Mouse (Mus musculus) liver, embryonic 12.5 days (tissue): ENCODE data around the gene Eprs. TPM values are rescaled to one million over a fixed set of nuclear protein-coding genes. Genes with fewer than 3 reads are reported as not detected.

Experiments
- ATAC-seq: fragments of 200-750 bp; cut with Nextera tagmentation; 2 replicates; pipeline ENCODE4 v1.8.0; 2017; ENCODE audit warnings: moderate number of reproducible peaks, mild to moderate bottlenecking, moderate library complexity
- H3K27ac ChIP-seq: fragments of 300-500 bp; sonication (generic); 2 replicates; pipeline ENCODE4 v1.5.1; 2016; ENCODE audit warnings: mild to moderate bottlenecking
- H3K27me3 ChIP-seq: fragments of 300-500 bp; sonication (generic); replicated peaks from 2 replicates; pipeline ENCODE4 v1.6.1; 2016; ENCODE audit warnings: mild to moderate bottlenecking, moderate library complexity
- H3K36me3 ChIP-seq: fragments of 300-500 bp; sonication (generic); 2 replicates; pipeline ENCODE4 v1.6.1; 2016; ENCODE audit warnings: mild to moderate bottlenecking, moderate library complexity
- H3K4me1 ChIP-seq: fragments of 300-500 bp; sonication (generic); 2 replicates; pipeline ENCODE4 v1.6.1; 2016
- H3K4me2 ChIP-seq: fragments of 300-500 bp; sonication (generic); 2 replicates; pipeline ENCODE4 v1.6.1; 2016; ENCODE audit warnings: mild to moderate bottlenecking, moderate library complexity
- H3K4me3 ChIP-seq: fragments of 300-500 bp; sonication (generic); 2 replicates; pipeline ENCODE4 v1.5.1; 2016; ENCODE audit warnings: mild to moderate bottlenecking, moderate library complexity
- H3K9ac ChIP-seq: fragments of 300-500 bp; sonication (generic); 2 replicates; pipeline ENCODE4 v1.6.1; 2016; ENCODE audit warnings: mild to moderate bottlenecking, moderate library complexity
- H3K9me3 ChIP-seq: fragments of 300-500 bp; sonication (generic); replicated peaks from 2 replicates; pipeline ENCODE4 v1.6.1; 2016; ENCODE audit warnings: mild to moderate bottlenecking, moderate library complexity
- WGBS: fragments of 180-500 bp; shearing (Covaris S2); methylation state at CpG from one replicate; pipeline ENCODE4 v1.1.7; 2016; ENCODE audit not compliant: insufficient replicate concordance; 5-methylcytosine and 5-hydroxymethylcytosine counted together
- polyA plus RNA-seq: library from polyadenylated mRNA; unstranded; fragments of >200 nt; fragmentation: Nextera tagmentation; extraction: Ambion mirVana; gene quantifications from 2 replicates; pipeline ENCODE4 v1.2.1, GENCODE M21; 2016

Gene Eprs
- polyA plus RNA-seq, 1 experiment from 2014 or later, result 136 TPM

DNA sequence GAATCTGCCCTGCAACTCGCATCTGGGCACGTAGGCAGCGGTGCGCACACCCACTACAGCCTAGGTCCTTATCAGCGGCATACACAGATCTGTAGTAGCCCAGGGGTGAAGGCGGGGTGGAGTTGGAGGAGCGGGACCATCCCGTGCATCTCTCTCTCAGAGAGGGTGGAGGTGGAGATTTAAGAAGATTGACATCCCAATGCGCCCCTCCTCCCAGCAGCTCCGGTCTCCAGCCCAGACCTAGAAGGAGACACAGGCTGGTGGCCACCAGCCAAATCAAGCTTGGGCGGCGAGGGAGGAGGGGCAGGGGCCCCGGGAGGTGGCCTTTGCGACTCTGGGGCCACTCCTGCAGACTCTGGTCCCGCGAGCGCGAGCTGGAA is 91.7 kb downstream of the Eprs start, which contains the start of gene Slc30a10:
Gene Slc30a10, plus strand, starts transcription at position 274 of the 380 bp plus-strand sequence.
- H3K4me2 ChIP-seq, result peak within 1 kb of the TSS; percentile 72
- peak within 1 kb of the TSS; percentile 96 for H3K9ac ChIP-seq
- no peaks in the 10 kb centered on the region; the same call in 1 of the 2 replicates for H3K9me3 ChIP-seq
- ATAC-seq, result peak; percentile 98
- WGBS, result 0% methylated on average over 18 of the region's 18 CpGs
- peaks cover 26% of the 10 kb centered on the region for H3K27me3 ChIP-seq
- peak within 1 kb of the TSS; percentile 88 for H3K4me3 ChIP-seq
- peaks cover 91% of the 10 kb centered on the region for H3K4me1 ChIP-seq
- H3K27ac ChIP-seq, result peak within 1 kb of the TSS; percentile 98
- peaks cover 34% of the 10 kb centered on the region for H3K36me3 ChIP-seq

DNA sequence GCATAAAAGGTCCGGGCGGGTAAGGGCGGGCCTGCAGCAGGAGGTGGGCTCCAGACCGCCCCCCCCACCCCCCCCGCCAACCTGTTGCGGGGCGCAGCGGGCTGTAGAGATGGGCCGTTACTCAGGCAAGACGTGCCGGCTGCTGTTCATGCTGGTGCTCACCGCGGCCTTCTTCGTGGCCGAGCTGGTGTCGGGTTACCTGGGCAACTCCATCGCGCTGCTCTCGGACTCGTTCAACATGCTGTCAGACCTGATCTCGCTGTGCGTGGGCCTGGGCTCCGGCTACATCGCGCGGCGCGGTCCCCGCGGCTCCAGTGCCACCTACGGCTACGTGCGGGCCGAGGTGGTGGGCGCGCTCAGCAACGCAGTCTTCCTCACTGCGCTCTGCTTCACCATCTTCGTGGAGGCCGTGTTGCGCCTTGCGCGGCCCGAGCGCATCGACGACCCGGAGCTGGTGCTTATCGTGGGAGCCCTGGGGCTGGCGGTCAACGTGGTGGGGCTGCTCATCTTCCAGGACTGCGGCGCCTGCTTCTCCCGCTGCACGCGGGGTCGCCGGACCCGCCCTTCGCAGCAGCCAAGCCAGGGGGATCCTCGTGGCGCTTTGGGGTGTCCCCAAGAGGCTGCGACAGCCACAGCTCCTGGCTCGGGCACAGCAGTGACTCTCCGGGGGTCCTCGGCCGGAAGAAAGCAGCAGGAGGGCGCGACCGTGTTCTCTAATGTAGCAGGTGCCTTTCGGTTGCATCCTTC is 92.3 kb downstream of the Eprs start:
- H3K27ac ChIP-seq, result peak overlapping the region; percentile 98
- ATAC-seq, result peak; percentile 1; the same call in 1 of the 2 replicates
- peak overlapping the region; percentile 96 for H3K9ac ChIP-seq
- peak overlapping the region; percentile 72 for H3K4me2 ChIP-seq
- peaks cover 39% of the 10 kb centered on the region for H3K36me3 ChIP-seq
- H3K4me1 ChIP-seq, result peaks cover 91% of the 10 kb centered on the region
- peak overlapping the region; percentile 88 for H3K4me3 ChIP-seq
- H3K27me3 ChIP-seq, result peaks cover 26% of the 10 kb centered on the region
- H3K9me3 ChIP-seq, result no peaks in the 10 kb centered on the region; the same call in 1 of the 2 replicates
- under 1% methylated on average over 71 of the region's 71 CpGs for WGBS

DNA sequence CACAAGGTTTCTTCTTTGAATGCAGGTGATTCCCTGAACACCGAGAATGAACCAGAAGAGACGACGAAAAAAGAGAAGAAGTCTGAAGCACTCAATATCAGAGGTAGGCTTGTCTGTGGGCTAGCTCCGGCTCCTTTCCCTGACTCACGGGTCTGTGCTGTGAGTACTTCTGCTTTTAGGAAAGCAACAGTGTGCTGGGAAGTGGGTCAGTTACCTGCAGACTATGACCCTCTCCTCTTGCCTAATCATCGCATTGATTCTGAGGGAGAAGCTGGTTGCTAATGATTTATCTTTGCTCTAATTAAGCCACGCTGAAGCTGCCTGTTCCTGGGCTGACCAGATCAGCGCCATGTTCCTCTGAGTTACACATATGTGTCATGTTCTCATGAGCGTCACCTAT is 93.5 kb downstream of the Eprs start:
- H3K4me2 ChIP-seq, result peak overlapping the region; percentile 72
- peaks cover 51% of the 10 kb centered on the region for H3K36me3 ChIP-seq
- no peaks in the 10 kb centered on the region; the same call in 1 of the 2 replicates for H3K9me3 ChIP-seq
- peaks cover 92% of the 10 kb centered on the region for H3K4me1 ChIP-seq
- peak overlapping the region; percentile 96 for H3K9ac ChIP-seq
- ATAC-seq, result no peak
- H3K4me3 ChIP-seq, result peak overlapping the region; percentile 88
- H3K27me3 ChIP-seq, result peaks cover 26% of the 10 kb centered on the region
- WGBS, result 46% methylated on average over 9 of the region's 9 CpGs
- H3K27ac ChIP-seq, result peak overlapping the region; percentile 98

DNA sequence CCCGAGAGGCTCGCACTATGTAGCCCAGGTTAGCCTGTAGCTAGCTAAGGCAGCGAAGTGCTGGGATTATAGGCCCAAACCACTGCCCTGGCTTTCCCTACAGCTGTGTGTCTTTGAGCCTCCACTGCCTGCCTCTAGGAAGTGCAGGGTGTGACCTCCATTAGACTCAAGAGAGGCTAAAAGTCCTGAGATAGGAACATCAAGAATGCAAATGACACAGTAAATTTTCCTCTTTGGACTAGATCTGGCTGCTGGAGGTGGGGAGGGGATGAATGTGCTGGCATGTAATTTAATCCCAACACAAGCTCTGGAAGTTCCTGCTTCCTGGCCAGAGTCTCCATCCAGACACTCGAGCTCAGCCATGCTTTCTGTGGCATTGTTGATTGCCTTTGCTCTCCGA is 97.3 kb downstream of the Eprs start:
- WGBS, result 83% methylated on average over 5 of the region's 5 CpGs
- Histone ChIP-seq H3K4me1 (peaks cover 93% of the 10 kb centered on the region), H3K4me3 (peak overlapping the region; percentile 88)

DNA sequence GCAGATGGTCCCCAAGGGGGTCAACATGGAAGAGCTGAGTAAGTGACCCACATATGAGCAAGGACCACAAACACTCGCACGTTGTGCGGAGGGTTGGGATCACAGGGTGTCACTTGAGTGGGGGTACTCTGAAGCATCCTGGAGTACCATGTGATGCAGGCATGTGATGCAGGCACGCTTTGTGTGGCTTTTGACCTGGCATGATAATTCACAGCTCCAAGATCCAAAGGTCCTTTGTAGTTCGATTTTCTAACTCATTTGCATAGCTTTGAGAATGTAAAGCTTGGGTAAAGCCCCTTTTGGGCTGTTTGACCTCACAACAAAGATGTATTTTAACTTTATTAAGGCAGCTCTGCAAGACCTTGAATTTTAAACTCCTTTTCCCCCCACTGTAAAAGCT is 100.0 kb downstream of the Eprs start:
- H3K4me2 ChIP-seq, result peak overlapping the region; percentile 72
- no peak for ATAC-seq
- peaks cover 98% of the 10 kb centered on the region for H3K4me1 ChIP-seq

More for the DNA sequence above, 97.3 kb downstream of the Eprs start:
- Histone ChIP-seq H3K27ac (peak overlapping the region; percentile 98), H3K4me2 (peak overlapping the region; percentile 72), H3K36me3 (peaks cover 89% of the 10 kb centered on the region), H3K9ac (peak overlapping the region; percentile 57), H3K27me3 (peaks cover 16% of the 10 kb centered on the region), H3K9me3 (no peaks in the 10 kb centered on the region; the same call in 1 of the 2 replicates)
- ATAC-seq, result no peak

DNA sequence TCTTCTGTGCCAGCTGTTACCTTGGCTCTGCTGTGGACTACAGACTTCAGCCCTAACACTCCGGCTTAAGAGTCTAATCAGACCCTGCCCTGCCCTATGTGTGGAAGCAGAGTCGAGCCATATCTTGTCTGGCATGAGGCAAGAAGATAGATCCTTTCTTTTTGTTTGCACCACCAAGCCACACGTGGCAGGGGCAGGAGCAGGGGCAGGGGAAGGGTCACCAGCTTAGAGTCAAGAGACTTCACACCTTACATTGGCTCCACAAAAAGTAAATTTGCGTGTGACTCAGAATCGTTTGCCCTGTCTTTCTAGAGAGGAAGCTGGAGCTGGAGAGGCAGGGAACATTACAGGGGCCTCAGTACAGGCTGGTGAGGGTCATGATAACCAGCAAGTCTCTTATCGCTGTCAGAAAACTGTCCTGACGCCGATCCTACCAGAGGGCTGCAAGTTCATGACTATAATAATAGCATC is 106.7 kb downstream of the Eprs start:
- no peaks in the 10 kb centered on the region for H3K27me3 ChIP-seq
- H3K36me3 ChIP-seq, result peaks cover 45% of the 10 kb centered on the region
- ATAC-seq, result peak; percentile 86
- H3K4me2 ChIP-seq, result peak overlapping the region; percentile 69
- H3K4me3 ChIP-seq, result peak overlapping the region; percentile 16
- 11% methylated on average over 8 of the region's 8 CpGs for WGBS
- H3K9ac ChIP-seq, result peak overlapping the region; percentile 71
- H3K4me1 ChIP-seq, result peaks cover 95% of the 10 kb centered on the region
- H3K9me3 ChIP-seq, result no peaks in the 10 kb centered on the region
- H3K27ac ChIP-seq, result peak overlapping the region; percentile 100

More for the DNA sequence above, 100.0 kb downstream of the Eprs start:
- peak overlapping the region; percentile 72 for H3K27ac ChIP-seq
- peak overlapping the region; percentile 36 for H3K9ac ChIP-seq
- H3K27me3 ChIP-seq, result no peaks in the 10 kb centered on the region
- H3K9me3 ChIP-seq, result no peaks in the 10 kb centered on the region; the same call in 1 of the 2 replicates
- WGBS, result 79% methylated on average over 5 of the region's 5 CpGs
- no peak overlapping the region for H3K4me3 ChIP-seq
- peaks cover 99% of the 10 kb centered on the region for H3K36me3 ChIP-seq

DNA sequence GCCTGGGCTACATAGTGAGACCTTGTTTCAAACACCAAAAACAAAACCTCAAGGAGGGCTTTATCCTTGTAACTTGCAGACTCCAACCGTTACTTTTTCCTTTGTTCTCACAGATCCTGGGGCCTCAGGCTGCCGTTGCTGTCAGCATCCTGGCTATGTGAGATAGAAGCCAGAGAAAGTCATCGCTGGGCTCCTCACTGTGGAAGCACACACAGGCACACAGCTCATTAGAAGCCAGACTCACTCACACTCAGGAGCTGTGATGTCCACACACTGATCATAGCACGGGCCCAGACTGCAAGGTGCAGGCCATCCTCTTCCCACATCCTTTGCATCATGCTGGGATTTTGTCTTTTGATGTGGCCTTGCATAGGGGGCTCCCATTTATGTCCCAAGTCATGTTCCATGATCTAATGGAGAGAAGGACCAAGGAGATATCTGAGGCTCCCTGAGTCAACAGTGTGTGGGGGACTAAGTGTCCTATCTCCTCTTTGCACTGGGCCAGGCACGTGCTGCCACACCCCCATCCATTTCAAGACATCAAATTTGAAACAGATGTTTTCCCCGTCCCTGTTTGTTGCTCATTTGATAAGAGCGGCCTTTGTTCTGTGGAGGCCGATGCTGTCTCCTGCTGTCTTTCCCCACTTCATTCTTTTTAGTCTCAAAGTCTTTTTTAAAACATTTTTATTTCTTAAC is 109.3 kb downstream of the Eprs start:
- ATAC-seq, result peak; percentile 86
- Histone ChIP-seq H3K4me2 (peak overlapping the region; percentile 69), H3K4me1 (peaks cover 98% of the 10 kb centered on the region)

DNA sequence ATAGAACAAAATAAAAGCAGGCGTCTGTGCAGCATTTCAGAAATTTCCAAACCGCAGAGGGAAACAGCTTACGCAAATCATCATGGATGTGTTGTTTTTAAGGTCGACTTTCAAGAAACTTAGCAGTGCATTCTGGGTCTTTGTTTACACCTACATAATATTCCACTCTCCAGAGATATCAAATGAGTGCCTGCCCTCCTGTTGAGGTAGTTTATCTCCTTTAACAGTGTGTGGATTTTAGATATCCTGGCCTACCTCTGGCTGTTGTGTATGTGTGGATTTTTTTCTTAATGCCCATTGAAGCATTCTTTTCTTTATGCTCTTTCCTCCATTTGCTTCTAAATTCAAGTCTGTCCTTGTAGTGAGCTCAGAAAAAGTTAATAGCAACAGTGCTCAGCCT is 109.9 kb downstream of the Eprs start:
- H3K4me2 ChIP-seq, result peak overlapping the region; percentile 69
- peaks cover 94% of the 10 kb centered on the region for H3K4me1 ChIP-seq
- peaks cover 14% of the 10 kb centered on the region for H3K36me3 ChIP-seq
- no peaks in the 10 kb centered on the region for H3K27me3 ChIP-seq
- WGBS, result 48% methylated on average over 4 of the region's 4 CpGs
- H3K9me3 ChIP-seq, result no peaks in the 10 kb centered on the region
- 0 out of 2 replicates have a peak overlapping the region, but pooled peaks have one; percentile 75 for H3K9ac ChIP-seq
- ATAC-seq, result peak; percentile 42
- peak overlapping the region; percentile 100 for H3K27ac ChIP-seq
- H3K4me3 ChIP-seq, result no peak overlapping the region

More for the DNA sequence above, 109.3 kb downstream of the Eprs start:
- Histone ChIP-seq H3K9me3 (no peaks in the 10 kb centered on the region), H3K4me3 (peak overlapping the region; percentile 43), H3K9ac (peak overlapping the region; percentile 75), H3K27me3 (no peaks in the 10 kb centered on the region), H3K27ac (peak overlapping the region; percentile 100), H3K36me3 (peaks cover 20% of the 10 kb centered on the region)
- 13% methylated on average over 8 of the region's 8 CpGs for WGBS

DNA sequence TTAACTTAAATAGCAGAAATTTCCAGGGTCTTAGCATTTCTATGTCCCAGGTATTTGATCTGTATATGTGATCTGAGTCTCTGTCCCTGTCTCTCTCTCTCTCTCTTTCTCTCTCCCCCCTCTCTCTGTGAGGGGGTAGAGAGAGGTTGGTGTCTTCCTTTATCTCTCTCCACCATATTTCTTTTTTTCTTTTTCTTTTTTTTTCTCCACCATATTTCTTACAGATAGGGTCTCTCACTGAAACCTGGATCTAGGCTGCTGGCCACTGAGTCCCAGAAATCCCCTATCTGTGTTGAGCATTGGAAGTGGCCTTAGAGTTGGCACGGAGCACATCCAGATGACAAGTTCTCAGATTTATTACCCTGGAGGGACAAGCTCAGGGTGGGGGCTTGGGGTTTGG is 110.6 kb downstream of the Eprs start:
- 27% methylated on average over 1 of the region's 1 CpGs for WGBS
- no peaks in the 10 kb centered on the region for H3K27me3 ChIP-seq
- peak overlapping the region; percentile 100 for H3K27ac ChIP-seq
- peak overlapping the region; percentile 9 for H3K9ac ChIP-seq
- H3K4me1 ChIP-seq, result peaks cover 87% of the 10 kb centered on the region
- H3K36me3 ChIP-seq, result peaks cover 7% of the 10 kb centered on the region
- peak overlapping the region; percentile 12; the same call in 1 of the 2 replicates for H3K4me2 ChIP-seq
- no peak for ATAC-seq
- no peak overlapping the region for H3K4me3 ChIP-seq
- no peaks in the 10 kb centered on the region for H3K9me3 ChIP-seq
